Mouse (Mus musculus) liver, postnatal 0 days (tissue): ENCODE measurements around the gene Klf11.

ENCODE experiments used
- CTCF ChIP-seq: sonication (generic); IDR thresholded peaks from 2 replicates; pipeline ENCODE4 v1.5.1; 2016; ENCODE audit warnings: antibody characterized with exemption, low read depth
- EP300 ChIP-seq: IDR thresholded peaks from 2 replicates; pipeline ENCODE4 v1.6.1; 2016; ENCODE audit warnings: antibody characterized with exemption, low read depth, mild to moderate bottlenecking

- TF ChIP-seq CTCF, result no peak
- TF ChIP-seq EP300, result no peak
These were observed 56.4 kb downstream of the Klf11 start for GRCm38 (mm10) chr12:24707480-24707802.
